Mouse (Mus musculus) hindbrain, embryonic 16.5 days (tissue): ENCODE data around the gene Prune2. TPM values are rescaled to one million over a fixed set of nuclear protein-coding genes. Genes with fewer than 3 reads are reported as not detected.
"Not testable (repeated sequence)": the region's sequence is repeated elsewhere in the genome, so short reads cannot be mapped to it uniquely, and the experiment has no call there.

Source experiments
- ATAC-seq: fragments of 200-750 bp; cut with Nextera tagmentation; 2 replicates; pipeline ENCODE4 v1.8.0; 2017; ENCODE audit warnings: moderate TSS enrichment, moderate library complexity
- H3K27ac ChIP-seq: fragments of 300-500 bp; sonication (generic); 2 replicates; pipeline ENCODE4 v1.5.1; 2014; ENCODE audit warnings: low read depth, mild to moderate bottlenecking, control low read depth, low read length, moderate library complexity
- H3K27me3 ChIP-seq: fragments of 300-500 bp; sonication (generic); replicated peaks from 2 replicates; pipeline ENCODE4 v1.6.1; 2014; ENCODE audit warnings: low read length; ENCODE audit not compliant: control insufficient read depth, insufficient read depth
- H3K36me3 ChIP-seq: fragments of 300-500 bp; sonication (generic); 2 replicates; pipeline ENCODE4 v1.6.1; 2014; ENCODE audit warnings: mild to moderate bottlenecking, low read length, moderate library complexity, mixed read lengths; ENCODE audit not compliant: control insufficient read depth, insufficient read depth
- H3K4me1 ChIP-seq: fragments of 300-500 bp; sonication (generic); 2 replicates; pipeline ENCODE4 v1.6.1; 2014; ENCODE audit warnings: low read depth, low read length; ENCODE audit not compliant: control insufficient read depth, insufficient read depth
- H3K4me2 ChIP-seq: fragments of 300-500 bp; sonication (generic); 2 replicates; pipeline ENCODE4 v1.6.1; 2014; ENCODE audit warnings: mild to moderate bottlenecking, low read length, control low read depth, moderate library complexity
- H3K4me3 ChIP-seq: fragments of 300-500 bp; sonication (generic); 2 replicates; pipeline ENCODE4 v1.5.1; 2014; ENCODE audit warnings: mild to moderate bottlenecking, low read length, control low read depth, moderate library complexity
- H3K9ac ChIP-seq: fragments of 300-500 bp; sonication (generic); 2 replicates; pipeline ENCODE4 v1.6.1; 2014; ENCODE audit warnings: low read depth, mild to moderate bottlenecking, control low read depth, low read length, moderate library complexity
- H3K9me3 ChIP-seq: fragments of 300-500 bp; sonication (generic); 2 replicates; pipeline ENCODE4 v1.6.1; 2014; ENCODE audit warnings: mild to moderate bottlenecking, low read length, moderate library complexity; ENCODE audit not compliant: control insufficient read depth
- WGBS: fragments of 180-500 bp; shearing (Covaris S2); extraction: QIAGEN DNeasy Blood & Tissue Kit; methylation state at CpG from one replicate; pipeline ENCODE4 v1.1.7; 2014; 5-methylcytosine and 5-hydroxymethylcytosine counted together
- polyA plus RNA-seq: library from polyadenylated mRNA; unstranded; fragments of >200 nt; fragmentation: Nextera tagmentation; extraction: Ambion mirVana; gene quantifications from 2 replicates; pipeline ENCODE4 v1.2.1, GENCODE M21; 2015

Gene Prune2
- polyA plus RNA-seq, 1 experiment from 2014 or later: 9.5 TPM

GRCm38 (mm10) chr19:17174501-17174900 lies 218.6 kb downstream of the Prune2 start:
- not testable (repeated sequence) for H3K4me3 ChIP-seq, H3K4me2 ChIP-seq, H3K36me3 ChIP-seq, H3K9ac ChIP-seq, H3K9me3 ChIP-seq, ATAC-seq, H3K27ac ChIP-seq, H3K27me3 ChIP-seq, H3K4me1 ChIP-seq
- WGBS: 88% methylated on average over 2 of the region's 2 CpGs

GRCm38 (mm10) chr19:17180506-17180905 lies 224.6 kb downstream of the Prune2 start:
- Histone ChIP-seq H3K9ac (no peak overlapping the region), H3K4me1 (no peaks in the 10 kb centered on the region), H3K36me3 (no peaks in the 10 kb centered on the region), H3K27ac (no peak overlapping the region), H3K9me3 (no peaks in the 10 kb centered on the region), H3K27me3 (no peaks in the 10 kb centered on the region), H3K4me3 (no peak overlapping the region), H3K4me2 (no peak overlapping the region)
- WGBS: 41% methylated on average over 4 of the region's 4 CpGs
- no peak for ATAC-seq

GRCm38 (mm10) chr19:17194730-17195129 lies 238.8 kb downstream of the Prune2 start:
- Histone ChIP-seq H3K9ac (no peak overlapping the region), H3K4me1 (no peaks in the 10 kb centered on the region), H3K27ac (no peak overlapping the region), H3K4me3 (no peak overlapping the region), H3K36me3 (no peaks in the 10 kb centered on the region), H3K9me3 (no peaks in the 10 kb centered on the region; the same call in 1 of the 2 replicates), H3K27me3 (no peaks in the 10 kb centered on the region), H3K4me2 (no peak overlapping the region)
- no peak for ATAC-seq
- WGBS: 88% methylated on average over 5 of the region's 5 CpGs

GRCm38 (mm10) chr19:17199059-17199458 lies 243.1 kb downstream of the Prune2 start:
- Histone ChIP-seq H3K4me3 (no peak overlapping the region), H3K4me1 (no peaks in the 10 kb centered on the region), H3K36me3 (no peaks in the 10 kb centered on the region), H3K9me3 (no peaks in the 10 kb centered on the region), H3K27me3 (no peaks in the 10 kb centered on the region), H3K9ac (no peak overlapping the region), H3K27ac (no peak overlapping the region), H3K4me2 (no peak overlapping the region)
- WGBS: 68% methylated on average over 8 of the region's 8 CpGs
- no peak for ATAC-seq

- no peak overlapping the region for H3K27ac ChIP-seq
- no peak overlapping the region for H3K9ac ChIP-seq
- H3K36me3 ChIP-seq: no peaks in the 10 kb centered on the region
- H3K4me1 ChIP-seq: no peaks in the 10 kb centered on the region
- WGBS: 85% methylated on average over 7 of the region's 7 CpGs
- no peaks in the 10 kb centered on the region for H3K9me3 ChIP-seq
- no peaks in the 10 kb centered on the region for H3K27me3 ChIP-seq
- ATAC-seq: no peak
- no peak overlapping the region for H3K4me2 ChIP-seq
- H3K4me3 ChIP-seq: no peak overlapping the region
Measured at GRCm38 (mm10) chr19:17207141-17207540, 251.2 kb downstream of the Prune2 start.

GRCm38 (mm10) chr19:17210541-17210940 lies 254.6 kb downstream of the Prune2 start:
- 79% methylated on average over 3 of the region's 3 CpGs for WGBS
- Histone ChIP-seq H3K27me3 (no peaks in the 10 kb centered on the region), H3K4me1 (no peaks in the 10 kb centered on the region), H3K4me2 (no peak overlapping the region), H3K4me3 (no peak overlapping the region), H3K9ac (no peak overlapping the region), H3K36me3 (no peaks in the 10 kb centered on the region), H3K9me3 (no peaks in the 10 kb centered on the region), H3K27ac (no peak overlapping the region)
- ATAC-seq: no peak

DNA sequence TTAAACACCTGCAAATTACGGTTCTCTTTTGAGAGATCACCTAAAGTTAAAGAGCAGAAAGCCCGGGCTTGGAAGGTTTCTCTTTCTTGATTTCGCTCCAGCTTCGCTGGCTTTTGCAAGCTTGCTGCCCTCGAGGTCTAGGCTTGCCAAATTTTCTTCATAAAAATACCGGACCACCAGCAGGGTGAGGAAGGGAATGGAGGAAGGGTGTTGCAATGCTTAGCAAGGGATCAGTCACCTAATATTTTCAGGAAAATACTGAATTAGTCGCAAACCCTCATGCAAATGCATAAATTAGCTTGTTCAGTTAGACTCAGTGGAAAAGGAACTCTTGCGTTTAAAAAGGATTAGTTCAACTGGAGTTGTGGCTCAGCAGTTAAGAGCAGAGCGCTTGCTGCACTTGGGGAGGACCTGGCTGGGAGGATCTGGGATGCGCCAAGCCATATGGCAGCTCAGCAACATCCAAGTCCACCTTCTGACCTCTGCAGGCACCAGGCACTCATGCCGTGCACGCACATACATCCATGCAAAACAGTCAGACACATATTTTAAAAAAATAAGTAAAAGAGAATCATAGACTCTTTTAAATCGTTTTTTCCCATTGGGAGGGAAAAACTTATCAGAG lies 259.1 kb downstream of the Prune2 start:
- Histone ChIP-seq H3K4me3 (no peak overlapping the region), H3K36me3 (no peaks in the 10 kb centered on the region), H3K27me3 (no peaks in the 10 kb centered on the region), H3K9ac (no peak overlapping the region), H3K27ac (no peak overlapping the region), H3K4me2 (no peak overlapping the region), H3K9me3 (no peaks in the 10 kb centered on the region), H3K4me1 (no peaks in the 10 kb centered on the region)
- 75% methylated on average over 13 of the region's 13 CpGs for WGBS
- ATAC-seq: no peak

- WGBS: 92% methylated on average over 3 of the region's 3 CpGs
- Histone ChIP-seq H3K27me3 (no peaks in the 10 kb centered on the region), H3K9me3 (no peaks in the 10 kb centered on the region), H3K9ac (no peak overlapping the region), H3K36me3 (no peaks in the 10 kb centered on the region), H3K27ac (no peak overlapping the region), H3K4me1 (no peaks in the 10 kb centered on the region), H3K4me3 (no peak overlapping the region), H3K4me2 (no peak overlapping the region)
- ATAC-seq: no peak
Measured at GRCm38 (mm10) chr19:17218195-17218594, 262.3 kb downstream of the Prune2 start.

GRCm38 (mm10) chr19:17223801-17224200 lies 267.9 kb downstream of the Prune2 start:
- no peaks in the 10 kb centered on the region for H3K4me1 ChIP-seq
- no peaks in the 10 kb centered on the region for H3K36me3 ChIP-seq
- H3K4me3 ChIP-seq: no peak overlapping the region
- no peak for ATAC-seq
- 86% methylated on average over 4 of the region's 4 CpGs for WGBS
- H3K4me2 ChIP-seq: no peak overlapping the region
- no peak overlapping the region for H3K27ac ChIP-seq
- no peak overlapping the region for H3K9ac ChIP-seq
- H3K27me3 ChIP-seq: no peaks in the 10 kb centered on the region
- H3K9me3 ChIP-seq: no peaks in the 10 kb centered on the region
